Mouse (Mus musculus) cerebellum, adult 11 months (tissue): ENCODE measurements around the gene Vmn1r155.
"Not testable (repeated sequence)": the region's sequence is repeated elsewhere in the genome, so short reads cannot be mapped to it uniquely, and the experiment has no call there.

Experiments
- DNase-seq: peaks from one replicate; pipeline ENCODE4 v3.0.0; 2022

Vmn1r155 gene

GRCm38 (mm10) chr7:22657718-22658117 is at the start of gene Vmn1r155:
Gene Vmn1r155, plus strand, starts transcription at chr7:22658018.
- not testable (repeated sequence) for DNase-seq

GRCm38 (mm10) chr7:22692217-22692616 is 34.4 kb downstream of the Vmn1r155 start, which contains the start of gene Gm8693:
Gene Gm8693, minus strand, starts transcription at chr7:22692317.
- DNase-seq, result not testable (repeated sequence)
